Mouse (Mus musculus) heart, embryonic 12.5 days (tissue): Measurements from ENCODE around the gene Mboat2. TPM values are rescaled to one million over a fixed set of nuclear protein-coding genes. Genes with fewer than 3 reads are reported as not detected.

Experiments
- ATAC-seq: fragments of 200-750 bp; cut with Nextera tagmentation; 2 replicates; pipeline ENCODE4 v1.8.0; 2017; ENCODE audit warnings: moderate TSS enrichment, moderate library complexity; ENCODE audit not compliant: insufficient number of reproducible peaks, low FRiP score
- H3K27ac ChIP-seq: fragments of 300-500 bp; sonication (generic); 2 replicates; pipeline ENCODE4 v1.5.1; 2016; ENCODE audit warnings: mild to moderate bottlenecking, moderate library complexity; ENCODE audit not compliant: poor library complexity, severe bottlenecking
- H3K27me3 ChIP-seq: fragments of 300-500 bp; sonication (generic); replicated peaks from 2 replicates; pipeline ENCODE4 v1.6.1; 2016; ENCODE audit warnings: mild to moderate bottlenecking, moderate library complexity
- H3K36me3 ChIP-seq: fragments of 300-500 bp; sonication (generic); 2 replicates; pipeline ENCODE4 v1.6.1; 2016; ENCODE audit warnings: mild to moderate bottlenecking, moderate library complexity
- H3K4me1 ChIP-seq: fragments of 300-500 bp; sonication (generic); replicated peaks from 2 replicates; pipeline ENCODE4 v1.6.1; 2016; ENCODE audit warnings: mild to moderate bottlenecking
- H3K4me2 ChIP-seq: fragments of 300-500 bp; sonication (generic); 2 replicates; pipeline ENCODE4 v1.6.1; 2016; ENCODE audit warnings: mild to moderate bottlenecking, moderate library complexity
- H3K4me3 ChIP-seq: fragments of 300-500 bp; sonication (generic); 2 replicates; pipeline ENCODE4 v1.5.1; 2016; ENCODE audit warnings: mild to moderate bottlenecking
- H3K9ac ChIP-seq: fragments of 300-500 bp; sonication (generic); 2 replicates; pipeline ENCODE4 v1.6.1; 2016; ENCODE audit warnings: mild to moderate bottlenecking, moderate library complexity
- H3K9me3 ChIP-seq: fragments of 300-500 bp; sonication (generic); replicated peaks from 2 replicates; pipeline ENCODE4 v1.6.1; 2016; ENCODE audit warnings: mild to moderate bottlenecking, moderate library complexity
- WGBS: fragments of 180-500 bp; shearing (Covaris S2); methylation state at CpG from one replicate; pipeline ENCODE4 v1.1.7; 2016; 5-methylcytosine and 5-hydroxymethylcytosine counted together
- polyA plus RNA-seq: library from polyadenylated mRNA; unstranded; fragments of >200 nt; fragmentation: Nextera tagmentation; extraction: Ambion mirVana; gene quantifications from 2 replicates; pipeline ENCODE4 v1.2.1, GENCODE M21; 2016

Gene Mboat2
- polyA plus RNA-seq, 1 experiment from 2014 or later: 37.1 TPM

DNA sequence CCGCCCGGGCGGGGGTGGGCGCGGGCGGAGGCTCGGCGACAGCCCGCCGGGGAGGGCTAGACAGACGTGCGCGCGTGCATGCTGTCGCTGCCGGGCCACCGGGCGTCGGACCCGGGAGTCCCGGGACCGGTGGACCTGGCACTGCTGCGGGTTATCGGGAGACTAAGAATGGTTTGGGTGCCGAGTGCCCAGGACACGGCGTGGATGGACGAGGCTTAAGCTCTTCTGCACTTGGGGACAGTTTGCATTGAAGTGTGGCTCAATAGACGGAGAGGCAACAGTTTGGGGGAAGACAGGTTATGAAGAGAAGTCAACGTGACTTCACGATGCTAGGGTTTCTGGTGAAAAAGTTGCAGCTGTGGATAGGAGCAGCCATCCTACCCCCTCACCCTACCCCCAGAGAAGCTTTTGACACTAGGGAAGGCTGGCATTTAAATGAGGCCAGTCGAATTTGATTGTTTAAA, 1.3 kb downstream of the Mboat2 start:
- Histone ChIP-seq H3K9me3 (no peaks in the 10 kb centered on the region), H3K4me2 (peak overlapping the region; percentile 72), H3K27ac (peak overlapping the region; percentile 78), H3K27me3 (no peaks in the 10 kb centered on the region), H3K36me3 (no peaks in the 10 kb centered on the region), H3K9ac (peak overlapping the region; percentile 93), H3K4me3 (peak overlapping the region; percentile 89), H3K4me1 (peaks cover 31% of the 10 kb centered on the region)
- no peak for ATAC-seq
- WGBS: under 1% methylated on average over 32 of the region's 32 CpGs

DNA sequence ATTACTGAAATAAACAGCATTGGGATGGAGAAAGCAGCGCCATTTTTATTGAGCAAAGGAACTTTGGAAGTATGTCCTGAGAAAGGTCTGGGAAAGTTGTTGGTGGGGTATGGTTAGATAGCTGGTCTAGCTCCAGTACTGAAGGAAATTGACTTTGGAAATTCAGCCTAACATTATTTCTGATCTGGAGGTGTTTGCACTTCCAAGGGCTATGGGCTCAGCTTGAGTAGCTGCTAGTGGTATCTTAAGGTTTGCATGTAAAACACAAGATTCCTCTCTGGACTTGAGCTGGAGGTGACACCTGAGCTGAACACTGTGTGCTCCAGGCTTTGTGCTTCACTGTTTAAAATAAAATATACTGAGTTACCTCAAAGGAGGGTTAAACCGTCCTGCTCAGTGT, 1.8 kb downstream of the Mboat2 start:
- no peak overlapping the region; the same call in 1 of the 2 replicates for H3K27ac ChIP-seq
- WGBS: 31% methylated on average over 2 of the region's 2 CpGs
- no peak for ATAC-seq

DNA sequence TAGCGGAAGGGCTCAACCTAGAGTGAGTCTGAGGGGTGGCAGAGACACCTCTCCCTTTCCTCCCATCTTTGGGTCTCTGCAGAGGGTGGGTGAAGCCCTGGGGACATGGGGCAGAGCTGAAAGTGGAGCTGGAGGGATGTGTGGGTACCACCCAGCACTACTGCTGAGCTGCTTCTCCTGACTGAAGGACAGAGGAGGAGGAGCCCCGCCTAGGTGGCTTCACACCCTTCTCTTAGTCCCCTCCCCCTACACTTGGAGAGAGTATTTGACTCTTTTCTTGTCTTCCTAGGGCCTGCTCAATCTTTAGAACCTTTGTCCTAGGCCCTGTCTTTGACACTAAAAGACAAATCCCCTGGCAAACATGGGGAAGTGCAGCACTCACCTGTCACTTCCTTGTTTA, 7.3 kb downstream of the Mboat2 start:
- Histone ChIP-seq H3K27ac (no peak overlapping the region), H3K4me1 (peaks cover 57% of the 10 kb centered on the region), H3K36me3 (no peaks in the 10 kb centered on the region), H3K4me2 (no peak overlapping the region), H3K9ac (no peak overlapping the region), H3K27me3 (no peaks in the 10 kb centered on the region), H3K9me3 (no peaks in the 10 kb centered on the region), H3K4me3 (no peak overlapping the region)
- 69% methylated on average over 2 of the region's 2 CpGs for WGBS
- ATAC-seq: no peak

More for the DNA sequence above, 1.8 kb downstream of the Mboat2 start:
- Histone ChIP-seq H3K36me3 (no peaks in the 10 kb centered on the region), H3K4me2 (peak overlapping the region; percentile 72), H3K9ac (peak overlapping the region; percentile 93), H3K4me1 (peaks cover 32% of the 10 kb centered on the region), H3K9me3 (no peaks in the 10 kb centered on the region), H3K27me3 (no peaks in the 10 kb centered on the region), H3K4me3 (peak overlapping the region; percentile 89)

DNA sequence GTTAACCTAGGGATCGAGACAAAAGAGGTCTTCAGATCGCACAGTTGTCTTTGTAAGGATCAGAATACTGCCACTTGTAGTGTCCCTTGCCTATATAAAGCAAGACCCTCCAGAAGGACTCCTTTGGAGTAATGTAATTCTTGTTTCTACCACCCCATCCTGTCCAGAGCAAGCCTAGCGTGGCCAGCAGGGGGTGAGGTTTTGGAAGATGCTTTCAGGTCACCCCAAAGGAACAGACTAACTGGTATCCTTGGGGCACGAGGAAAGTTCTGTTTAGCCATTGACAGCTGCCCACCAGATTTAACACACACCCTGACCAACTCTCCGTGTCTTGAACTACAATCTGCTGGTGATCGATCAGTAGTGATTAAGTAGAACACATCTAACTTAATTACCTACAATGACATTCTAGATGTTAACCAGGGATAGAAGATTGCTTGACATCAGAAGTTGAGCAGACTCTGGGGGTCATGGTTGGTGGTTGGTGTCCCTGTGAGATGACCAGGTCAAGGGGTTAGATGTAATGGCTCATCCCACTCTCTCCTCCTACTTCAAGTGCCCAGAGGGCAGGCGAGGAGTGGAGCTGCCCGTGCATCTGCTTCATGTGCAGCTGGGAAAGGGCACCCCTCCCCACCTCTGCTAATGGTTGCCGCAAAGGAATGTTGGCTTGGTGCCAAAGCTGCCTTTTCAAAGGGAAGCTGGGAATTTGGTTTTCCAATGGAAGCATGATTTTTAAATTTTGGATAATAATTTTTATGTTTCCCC, 10.6 kb downstream of the Mboat2 start:
- 55% methylated on average over 9 of the region's 9 CpGs for WGBS
- Histone ChIP-seq H3K9me3 (no peaks in the 10 kb centered on the region), H3K36me3 (no peaks in the 10 kb centered on the region), H3K4me1 (peaks cover 79% of the 10 kb centered on the region), H3K27ac (peak overlapping the region; percentile 2; the same call in 1 of the 2 replicates), H3K9ac (no peak overlapping the region), H3K4me3 (no peak overlapping the region), H3K27me3 (no peaks in the 10 kb centered on the region), H3K4me2 (no peak overlapping the region)
- 0 out of 2 replicates have a peak, but pooled peaks have one; percentile 58 for ATAC-seq

DNA sequence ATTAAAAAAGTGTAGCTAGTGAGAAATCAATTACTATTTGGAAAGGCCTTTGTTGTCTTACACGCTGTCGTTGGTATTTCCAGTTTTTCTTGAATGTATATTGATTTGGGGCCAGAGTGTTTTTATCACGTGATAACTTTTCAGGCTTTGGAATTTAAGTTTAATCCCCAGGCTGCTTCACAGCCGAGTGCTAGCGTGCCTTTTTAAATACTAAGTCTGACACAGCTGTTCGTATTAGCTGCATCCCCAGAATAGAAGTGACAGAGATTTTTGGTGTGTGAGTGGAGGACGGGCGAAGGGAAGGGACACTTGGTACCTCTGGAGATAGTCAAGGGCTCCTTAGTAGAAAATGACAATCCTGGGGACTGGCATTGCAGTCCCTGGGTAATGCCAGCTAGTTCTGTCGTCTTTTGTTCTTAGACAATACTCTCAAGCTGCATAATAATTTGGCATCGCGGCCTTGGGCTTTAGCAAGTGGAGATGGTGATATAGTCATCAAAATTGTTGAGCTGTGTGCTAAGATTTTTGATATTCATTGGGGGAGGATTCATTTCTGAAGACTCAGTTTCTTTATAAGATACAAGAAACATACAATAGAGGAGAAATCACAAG, 11.7 kb downstream of the Mboat2 start:
- Histone ChIP-seq H3K27me3 (no peaks in the 10 kb centered on the region), H3K4me3 (no peak overlapping the region), H3K9ac (no peak overlapping the region), H3K36me3 (no peaks in the 10 kb centered on the region), H3K4me2 (peak overlapping the region; percentile 15; the same call in 1 of the 2 replicates), H3K4me1 (peaks cover 74% of the 10 kb centered on the region), H3K27ac (peak overlapping the region; percentile 60; the same call in 1 of the 2 replicates), H3K9me3 (no peaks in the 10 kb centered on the region)
- WGBS: 57% methylated on average over 11 of the region's 11 CpGs
- ATAC-seq: no peak

DNA sequence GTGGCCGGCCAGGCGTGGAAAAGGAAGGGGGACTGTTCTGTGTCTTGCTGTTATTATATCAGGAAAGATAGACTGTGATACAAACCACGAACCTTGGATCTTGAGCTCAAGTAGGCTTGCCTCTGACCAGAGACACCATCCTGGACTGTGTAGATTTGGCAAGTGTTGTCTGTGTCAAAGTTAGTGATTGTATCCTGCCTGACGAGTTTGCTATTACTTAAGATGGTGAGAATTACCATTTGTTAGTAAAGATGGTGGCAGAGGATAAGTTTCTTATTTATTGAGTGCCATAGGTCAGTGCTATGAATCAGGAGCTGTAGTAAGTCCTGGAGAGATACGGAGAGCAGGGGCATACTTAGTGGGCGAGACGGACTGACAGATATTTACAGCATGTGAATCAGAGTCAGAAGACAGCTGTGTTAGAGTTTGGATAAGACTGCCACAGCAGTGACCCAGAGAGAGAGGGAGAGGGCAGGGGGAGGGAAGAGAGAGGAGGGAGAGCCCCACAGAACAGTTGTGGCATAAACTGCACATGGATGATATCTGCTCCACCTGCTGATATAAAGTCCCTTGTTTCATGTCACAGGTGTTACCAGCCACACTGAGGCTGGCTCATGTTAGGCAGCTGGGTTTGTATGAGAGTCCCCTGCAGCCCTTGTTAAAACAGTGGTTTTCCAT, 12.9 kb downstream of the Mboat2 start:
- H3K9me3 ChIP-seq: no peaks in the 10 kb centered on the region
- H3K36me3 ChIP-seq: no peaks in the 10 kb centered on the region
- H3K27ac ChIP-seq: peak overlapping the region; percentile 67
- H3K4me2 ChIP-seq: peak overlapping the region; percentile 41; the same call in 1 of the 2 replicates
- peak overlapping the region; percentile 20; the same call in 1 of the 2 replicates for H3K9ac ChIP-seq
- whole genome bisulfite sequencing: 20% methylated on average over 7 of the region's 7 CpGs
- no peak for ATAC-seq
- H3K27me3 ChIP-seq: no peaks in the 10 kb centered on the region
- peaks cover 73% of the 10 kb centered on the region for H3K4me1 ChIP-seq
- H3K4me3 ChIP-seq: no peak overlapping the region

DNA sequence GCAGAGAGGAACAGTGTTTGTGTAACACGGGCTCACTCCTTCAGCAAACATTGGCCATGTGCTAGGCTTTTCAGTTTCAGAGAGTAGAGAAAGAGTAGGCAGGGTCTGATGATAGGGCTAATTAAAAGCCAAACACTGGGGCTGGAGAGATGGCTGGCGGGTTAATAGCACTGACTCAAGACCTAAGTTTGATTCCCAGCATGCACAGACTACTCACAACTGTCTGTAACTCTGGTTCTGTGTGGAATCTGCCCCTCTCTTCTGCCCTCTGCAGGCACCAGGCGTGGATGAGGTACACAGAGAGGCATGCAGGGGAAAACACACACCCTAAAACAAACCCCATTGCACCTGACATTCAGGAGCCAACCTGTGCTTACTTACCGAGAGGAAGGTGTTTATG, 14.7 kb downstream of the Mboat2 start:
- H3K4me3 ChIP-seq: no peak overlapping the region
- no peaks in the 10 kb centered on the region for H3K9me3 ChIP-seq
- WGBS: 74% methylated on average over 4 of the region's 4 CpGs
- H3K36me3 ChIP-seq: no peaks in the 10 kb centered on the region
- peaks cover 66% of the 10 kb centered on the region for H3K4me1 ChIP-seq
- H3K9ac ChIP-seq: no peak overlapping the region
- H3K27me3 ChIP-seq: no peaks in the 10 kb centered on the region
- ATAC-seq: no peak
- no peak overlapping the region for H3K27ac ChIP-seq
- H3K4me2 ChIP-seq: no peak overlapping the region

DNA sequence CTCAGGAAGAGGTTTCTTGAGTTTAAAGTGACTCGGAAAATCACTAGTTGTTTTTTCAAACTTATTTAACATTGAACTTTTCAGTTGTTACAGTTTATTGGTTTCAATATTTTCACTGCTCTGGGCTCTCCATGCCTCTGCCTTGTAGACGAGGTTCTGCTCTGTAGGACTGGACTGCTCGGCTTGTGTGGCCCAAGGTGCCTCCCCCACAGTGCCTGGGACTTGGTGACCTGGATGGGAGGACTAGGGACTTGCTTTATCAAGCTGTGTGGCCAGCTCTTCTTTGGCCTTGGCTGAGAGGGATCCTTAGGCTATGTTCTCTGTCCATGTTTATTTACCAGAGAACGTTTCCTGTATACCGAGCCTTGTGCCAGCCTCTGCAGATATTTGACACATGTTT, 17.4 kb downstream of the Mboat2 start:
- ATAC-seq: no peak
- Histone ChIP-seq H3K9me3 (no peaks in the 10 kb centered on the region), H3K27me3 (no peaks in the 10 kb centered on the region), H3K27ac (no peak overlapping the region), H3K4me3 (no peak overlapping the region), H3K4me1 (peaks cover 49% of the 10 kb centered on the region), H3K36me3 (no peaks in the 10 kb centered on the region), H3K4me2 (no peak overlapping the region), H3K9ac (no peak overlapping the region)
- 70% methylated on average over 5 of the region's 5 CpGs for WGBS

DNA sequence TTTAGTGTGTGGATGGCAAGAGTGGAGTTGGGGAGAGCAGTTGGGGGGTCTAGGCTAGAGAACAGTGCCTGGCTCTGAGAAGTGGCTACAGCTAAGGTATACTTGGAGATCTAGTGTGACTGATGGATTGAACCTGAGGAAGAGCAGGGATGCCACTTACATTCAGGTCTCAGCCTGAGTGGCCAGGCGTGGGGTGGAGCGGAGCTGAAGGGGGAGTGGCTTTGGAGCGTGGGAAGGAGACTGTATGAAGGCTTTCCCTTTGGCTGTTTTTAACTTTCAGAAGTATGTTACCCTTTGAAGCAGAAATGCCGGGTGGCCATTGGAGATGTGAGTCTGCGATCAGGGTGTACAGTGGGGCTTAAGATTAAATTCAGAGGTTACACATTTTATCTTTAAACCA, 26.7 kb downstream of the Mboat2 start:
- Histone ChIP-seq H3K36me3 (no peaks in the 10 kb centered on the region), H3K27ac (no peak overlapping the region), H3K4me1 (peaks cover 17% of the 10 kb centered on the region), H3K27me3 (no peaks in the 10 kb centered on the region), H3K4me3 (no peak overlapping the region), H3K9me3 (no peaks in the 10 kb centered on the region), H3K4me2 (no peak overlapping the region), H3K9ac (no peak overlapping the region)
- no peak for ATAC-seq
- 79% methylated on average over 5 of the region's 5 CpGs for WGBS

DNA sequence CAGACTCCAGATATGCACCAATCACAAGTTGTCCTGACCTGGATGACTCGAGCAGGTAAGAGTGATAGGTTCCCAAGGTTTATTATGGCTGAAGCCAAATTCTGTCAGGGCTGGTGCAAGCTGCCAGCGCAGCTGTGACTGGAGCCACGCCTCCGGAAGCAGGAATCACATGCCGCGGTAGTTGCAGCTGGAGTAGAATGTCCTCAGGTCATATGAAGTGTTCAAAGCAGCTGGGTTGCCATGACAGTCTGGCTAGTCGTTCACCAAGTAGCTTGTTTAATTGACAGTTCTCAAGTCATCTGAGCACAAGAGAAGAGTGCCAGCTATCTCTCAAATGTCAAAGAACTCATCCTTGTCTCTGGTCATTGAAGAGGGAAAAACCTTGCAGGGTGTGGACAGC, 28.7 kb downstream of the Mboat2 start:
- Histone ChIP-seq H3K4me2 (no peak overlapping the region), H3K27ac (no peak overlapping the region), H3K36me3 (no peaks in the 10 kb centered on the region), H3K9me3 (no peaks in the 10 kb centered on the region), H3K27me3 (no peaks in the 10 kb centered on the region), H3K4me1 (peaks cover 23% of the 10 kb centered on the region), H3K9ac (no peak overlapping the region), H3K4me3 (no peak overlapping the region)
- no peak for ATAC-seq
- WGBS: 60% methylated on average over 7 of the region's 7 CpGs

DNA sequence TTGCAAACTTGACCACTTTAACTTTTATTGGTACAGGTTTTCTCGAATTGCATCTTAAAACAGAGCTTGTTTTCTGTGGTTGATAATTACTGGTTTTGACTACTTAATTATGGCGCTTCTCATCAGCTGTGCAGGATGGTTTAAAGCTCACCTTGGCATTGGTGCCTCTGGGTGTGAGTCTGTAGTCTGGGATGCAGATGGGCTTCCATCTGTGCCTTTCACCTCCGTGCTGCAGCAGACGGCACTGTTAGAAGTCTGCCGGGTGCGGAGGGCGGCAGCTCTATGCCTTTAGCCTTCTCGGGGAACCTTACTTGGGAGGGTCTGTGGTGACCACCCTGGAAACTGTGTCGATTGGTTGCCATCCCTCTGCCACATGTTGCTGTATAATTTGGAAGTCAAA, 29.8 kb downstream of the Mboat2 start:
- ATAC-seq: no peak
- Histone ChIP-seq H3K4me3 (no peak overlapping the region), H3K27me3 (no peaks in the 10 kb centered on the region), H3K9ac (no peak overlapping the region), H3K27ac (no peak overlapping the region), H3K4me2 (no peak overlapping the region), H3K9me3 (no peaks in the 10 kb centered on the region), H3K36me3 (no peaks in the 10 kb centered on the region), H3K4me1 (peaks cover 32% of the 10 kb centered on the region)
- 80% methylated on average over 9 of the region's 9 CpGs for WGBS
